Mouse (Mus musculus) megakaryocyte, embryonic 14.5 days (primary cell): Measurements from ENCODE around the gene Cchcr1.

ENCODE experiments used
- FLI1 ChIP-seq: IDR thresholded peaks from 2 replicates; pipeline ENCODE4 v1.6.1; 2012; ENCODE audit warnings: low read length, inconsistent platforms, mixed read lengths
- GATA1 ChIP-seq: IDR thresholded peaks from 3 replicates; pipeline ENCODE4 v1.6.1; 2012; ENCODE audit warnings: mixed read lengths, low read length, inconsistent platforms, borderline replicate concordance

DNA sequence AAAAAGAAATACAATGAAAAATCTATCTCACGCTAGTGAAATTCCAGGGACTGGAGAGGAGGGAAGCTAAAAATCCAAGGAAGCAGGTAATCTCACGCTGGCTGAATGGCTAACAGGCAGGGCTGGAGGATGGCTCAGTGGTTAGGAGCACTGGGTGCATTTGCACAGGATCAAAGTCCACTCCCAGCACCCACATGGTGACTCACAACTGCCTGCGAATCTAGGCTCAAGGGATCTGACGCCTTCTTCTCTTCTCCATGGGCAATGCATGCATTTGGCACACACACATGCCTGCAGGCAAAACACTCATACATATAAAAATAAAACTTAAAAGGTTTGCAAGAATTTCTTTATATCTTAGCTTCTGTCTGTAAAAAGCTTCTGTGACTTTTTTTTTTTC is 20.5 kb downstream of the Cchcr1 start:
- TF ChIP-seq FLI1 (no peak), GATA1 (no peak)
